Mouse (Mus musculus) spleen, adult 2 months (tissue): ENCODE data around the gene Olfr31. TPM values are rescaled to one million over a fixed set of nuclear protein-coding genes. Genes with fewer than 3 reads are reported as not detected.

Experiments
- DNase-seq, 2 experiments: peaks; one replicate each; pipeline versions ENCODE4 v3.0.0 to v3.0.0-alpha.2; 2012 to 2021; ENCODE audit warnings: low spot score in 2 of 2, low read depth in 1 of 2
- H3K27ac ChIP-seq: fragments of 200-500 bp; 2 replicates; pipeline ENCODE4 v1.5.1; 2012; ENCODE audit warnings: low read length, inconsistent platforms; ENCODE audit not compliant: insufficient read depth
- H3K27me3 ChIP-seq: fragments of 200-500 bp; 2 replicates; pipeline ENCODE4 v1.6.1; 2012; ENCODE audit warnings: mild to moderate bottlenecking, moderate library complexity, low read length, inconsistent platforms; ENCODE audit not compliant: control insufficient read depth, insufficient read depth
- H3K36me3 ChIP-seq: fragments of 200-500 bp; 2 replicates; pipeline ENCODE4 v1.6.1; 2012; ENCODE audit warnings: mild to moderate bottlenecking, low read length, inconsistent platforms; ENCODE audit not compliant: control insufficient read depth, insufficient read depth
- H3K4me1 ChIP-seq: fragments of 200-500 bp; 2 replicates; pipeline ENCODE4 v1.6.1; 2011; ENCODE audit warnings: inconsistent platforms; ENCODE audit not compliant: control insufficient read depth, insufficient read depth, insufficient read length
- H3K4me3 ChIP-seq: fragments of 200-500 bp; 2 replicates; pipeline ENCODE4 v1.5.1; 2011; ENCODE audit warnings: mild to moderate bottlenecking, inconsistent platforms; ENCODE audit not compliant: insufficient read depth, insufficient read length; ENCODE audit errors: extremely low read depth
- CTCF ChIP-seq: fragments of 200-500 bp; IDR thresholded peaks from 2 replicates; pipeline ENCODE4 v1.5.1; 2011; ENCODE audit warnings: mild to moderate bottlenecking, inconsistent platforms; ENCODE audit not compliant: insufficient read depth, insufficient read length, insufficient replicate concordance; ENCODE audit errors: extremely low read depth
- POLR2A ChIP-seq: fragments of 200-500 bp; IDR thresholded peaks from 2 replicates; pipeline ENCODE4 v1.6.1; 2011; ENCODE audit warnings: low read depth, low read length, inconsistent platforms
- WGBS: fragments of 180-500 bp; shearing (Covaris S2); methylation state at CpG from one replicate; pipeline ENCODE4 v1.1.7; 2018; 5-methylcytosine and 5-hydroxymethylcytosine counted together
- polyA plus RNA-seq: library from polyadenylated mRNA; depleted of rRNA; stranded (reverse); fragments of >200 nt; gene quantifications from 2 replicates; pipeline ENCODE4 v1.2.3, GENCODE M21; 2012

Gene Olfr31
- polyA plus RNA-seq, 1 experiment, result not detected

DNA sequence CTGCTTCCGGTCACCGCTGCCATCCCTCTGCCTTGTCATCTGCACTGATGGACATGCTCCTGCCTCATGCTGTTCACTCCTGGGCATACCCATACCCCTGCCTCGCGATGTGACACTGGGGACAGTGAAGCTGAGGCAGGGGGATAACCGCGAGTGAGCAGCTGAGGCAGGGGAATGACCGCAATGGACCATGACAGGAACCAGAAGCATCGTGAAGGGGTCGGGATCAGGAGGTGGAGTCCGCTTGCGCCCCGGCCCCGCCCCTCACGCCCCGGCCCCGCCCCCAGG, 24.1 kb downstream of the Olfr31 start:
- no peaks in the 10 kb centered on the region for H3K27me3 ChIP-seq
- peak in 1 of 2 experiments; percentile 23 for DNase-seq
- no peaks in the 10 kb centered on the region for H3K4me1 ChIP-seq
- no peaks in the 10 kb centered on the region for H3K36me3 ChIP-seq
- 47% methylated on average over 16 of the region's 16 CpGs for WGBS
- TF ChIP-seq POLR2A, result no peak
- H3K4me3 ChIP-seq, result peak overlapping the region; percentile 86; the same call in 1 of the 2 replicates
- H3K27ac ChIP-seq, result peak overlapping the region; percentile 62; the same call in 1 of the 2 replicates

DNA sequence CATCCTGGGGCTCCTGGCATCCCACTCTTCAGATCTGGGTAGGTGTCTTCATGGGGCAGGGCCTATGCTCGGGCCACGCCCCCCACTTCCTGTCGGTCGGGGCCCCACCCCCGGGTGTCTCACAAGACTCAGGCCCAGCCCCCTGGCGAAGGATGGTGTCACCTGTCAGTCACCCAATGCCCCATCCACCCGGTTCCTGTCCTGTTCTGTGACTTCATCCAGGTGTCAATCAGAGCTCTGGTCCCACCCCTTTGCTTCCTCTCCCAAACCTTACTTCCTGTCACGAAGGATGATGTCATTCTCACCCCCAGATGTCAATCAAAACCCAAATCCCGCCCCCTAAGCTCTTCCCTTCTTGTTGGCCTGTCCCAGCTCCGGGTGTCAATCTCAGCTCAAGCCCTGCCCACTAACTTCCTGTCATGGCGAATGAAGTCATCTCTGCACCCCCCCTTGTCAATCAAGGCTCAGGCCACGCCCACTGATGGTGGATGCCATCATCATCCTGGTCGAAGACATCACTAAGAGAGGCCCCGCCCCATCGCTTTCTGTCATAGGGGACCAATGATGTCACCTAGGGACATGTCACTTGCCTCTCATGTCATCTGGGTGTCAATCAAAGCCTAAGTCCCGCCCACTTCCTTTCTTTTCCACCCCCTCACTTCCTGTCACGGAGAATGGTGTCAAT, 24.7 kb downstream of the Olfr31 start:
- H3K36me3 ChIP-seq, result no peaks in the 10 kb centered on the region
- TF ChIP-seq POLR2A (no peak), CTCF (no peak)
- WGBS, result 76% methylated on average over 17 of the region's 17 CpGs
- no peaks in the 10 kb centered on the region for H3K27me3 ChIP-seq
- no peaks in the 10 kb centered on the region for H3K4me1 ChIP-seq
- H3K4me3 ChIP-seq, result no peak overlapping the region
- no peak overlapping the region for H3K27ac ChIP-seq
- DNase-seq, result peak in 1 of 2 experiments; percentile 29

DNA sequence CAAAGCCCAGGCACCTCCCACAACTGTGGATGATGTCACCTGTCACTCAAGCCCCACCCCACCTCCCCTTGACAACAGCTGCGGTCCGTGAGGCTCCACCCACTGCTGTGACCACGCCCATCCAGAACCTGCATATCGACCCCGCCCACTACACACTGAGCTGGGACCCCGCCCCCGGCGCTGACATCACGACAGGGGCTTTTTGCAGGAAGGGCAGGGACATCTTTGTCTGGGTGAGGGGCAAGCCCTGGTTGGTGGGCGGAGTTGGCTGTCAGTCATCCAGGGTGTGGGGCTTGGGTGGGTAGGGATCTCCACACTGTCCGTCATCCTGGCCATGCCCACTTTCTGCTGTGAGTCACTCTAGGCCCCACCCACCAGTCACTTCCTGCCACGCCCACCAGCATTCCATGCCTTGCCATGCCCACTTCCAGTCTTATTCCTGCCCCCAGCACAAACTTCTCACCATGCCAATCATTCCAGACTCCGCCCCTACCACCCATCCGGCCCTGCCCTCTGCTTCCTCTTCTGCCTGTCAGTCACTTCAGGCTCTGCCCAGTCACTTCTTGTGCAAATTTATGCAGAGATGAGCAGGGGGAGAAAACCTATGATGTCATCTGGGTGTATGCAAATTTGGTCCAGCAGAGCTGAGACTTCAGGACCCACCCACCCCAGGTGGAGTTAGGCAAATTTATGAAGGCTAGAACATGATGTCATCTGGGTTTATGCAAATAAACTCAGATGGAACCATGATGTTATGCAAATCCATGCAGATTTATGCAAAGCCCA, 25.4 kb downstream of the Olfr31 start:
- no peak for TF ChIP-seq POLR2A
- no peak for TF ChIP-seq CTCF
- Histone ChIP-seq H3K4me3 (no peak overlapping the region), H3K27me3 (no peaks in the 10 kb centered on the region), H3K27ac (no peak overlapping the region), H3K4me1 (no peaks in the 10 kb centered on the region), H3K36me3 (no peaks in the 10 kb centered on the region)
- peak; percentile 7 to 76 for DNase-seq
- 94% methylated on average over 14 of the region's 14 CpGs for WGBS

DNA sequence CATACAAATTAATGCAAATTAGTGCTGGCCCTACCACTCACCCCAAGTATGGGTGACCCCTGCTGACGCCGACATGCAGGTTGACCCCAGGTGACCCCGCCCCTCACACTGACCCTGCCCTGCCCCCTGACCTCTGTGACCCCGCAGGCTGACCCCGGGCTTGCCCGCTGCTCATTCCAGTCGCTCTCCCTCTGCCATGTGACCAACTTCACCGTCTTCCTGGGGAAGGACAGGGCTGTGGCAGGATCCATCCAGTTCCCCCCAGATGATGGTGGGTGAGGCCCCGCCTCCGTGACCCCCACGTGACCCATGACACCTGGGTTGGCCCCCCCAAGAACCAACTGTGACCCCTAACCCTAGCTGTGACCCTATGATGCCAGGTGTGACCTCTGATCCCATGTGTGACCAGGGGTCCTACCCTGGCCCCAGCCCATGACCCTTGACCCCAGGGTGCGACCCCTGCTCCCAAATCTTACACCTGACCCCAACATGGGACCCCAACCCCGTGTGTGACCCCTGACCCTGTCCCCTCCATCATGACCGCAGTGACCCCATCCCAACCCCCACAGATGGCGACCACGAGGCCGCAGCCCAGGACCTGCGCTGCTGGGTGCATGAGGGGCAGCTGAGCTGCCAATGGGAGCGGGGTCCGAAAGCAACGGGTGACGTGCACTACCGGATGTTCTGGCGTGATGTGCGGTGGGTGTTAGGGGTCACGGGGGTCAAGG, 26.2 kb downstream of the Olfr31 start:
- no peak for TF ChIP-seq CTCF
- TF ChIP-seq POLR2A, result no peak
- DNase-seq, result peak in 1 of 2 experiments; percentile 12
- no peaks in the 10 kb centered on the region for H3K27me3 ChIP-seq
- no peaks in the 10 kb centered on the region for H3K4me1 ChIP-seq
- H3K36me3 ChIP-seq, result no peaks in the 10 kb centered on the region
- 99% methylated on average over 26 of the region's 26 CpGs for WGBS
- H3K4me3 ChIP-seq, result no peak overlapping the region
- no peak overlapping the region for H3K27ac ChIP-seq

DNA sequence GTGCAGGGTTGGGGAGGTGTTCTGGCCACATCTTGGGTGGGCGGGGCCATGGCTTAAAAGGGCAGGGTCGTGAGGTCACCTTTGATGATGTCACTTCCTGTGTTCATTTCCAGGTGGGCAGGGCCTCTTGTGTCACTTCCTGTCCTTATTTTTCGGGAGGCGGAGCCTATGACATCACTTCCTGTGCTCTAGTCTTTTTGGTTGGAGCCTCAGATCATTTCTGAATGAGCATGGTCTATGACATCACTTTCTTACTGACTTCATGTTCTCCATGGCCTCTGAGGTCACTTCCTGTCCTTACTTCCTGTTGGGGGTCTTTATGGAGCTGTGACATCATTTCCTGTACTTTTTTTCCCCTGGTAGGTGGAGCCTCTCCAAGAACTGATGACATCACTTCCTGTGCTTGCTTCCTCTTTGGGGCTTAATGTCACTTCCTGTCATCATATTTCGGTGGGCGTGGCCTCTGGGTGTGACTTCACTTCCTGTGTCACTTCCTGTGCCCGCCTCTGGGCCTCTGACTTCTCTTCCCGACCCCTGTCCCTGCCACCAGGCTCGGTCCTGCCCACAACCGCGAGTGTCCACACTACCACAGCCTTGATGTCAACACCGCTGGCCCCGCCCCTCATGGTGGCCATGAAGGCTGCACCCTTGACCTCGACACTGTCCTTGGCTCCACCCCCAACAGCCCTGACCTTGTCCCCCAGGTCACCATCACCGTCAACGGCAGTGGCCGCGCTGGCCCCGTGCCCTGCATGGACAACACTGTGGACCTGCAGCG, 27.0 kb downstream of the Olfr31 start:
- no peak for TF ChIP-seq CTCF
- no peak for TF ChIP-seq POLR2A
- no peaks in the 10 kb centered on the region for H3K36me3 ChIP-seq
- no peaks in the 10 kb centered on the region for H3K27me3 ChIP-seq
- DNase-seq, result peak; percentile 12 to 71
- H3K4me3 ChIP-seq, result no peak overlapping the region
- H3K27ac ChIP-seq, result no peak overlapping the region
- 94% methylated on average over 20 of the region's 20 CpGs for WGBS
- no peaks in the 10 kb centered on the region for H3K4me1 ChIP-seq

DNA sequence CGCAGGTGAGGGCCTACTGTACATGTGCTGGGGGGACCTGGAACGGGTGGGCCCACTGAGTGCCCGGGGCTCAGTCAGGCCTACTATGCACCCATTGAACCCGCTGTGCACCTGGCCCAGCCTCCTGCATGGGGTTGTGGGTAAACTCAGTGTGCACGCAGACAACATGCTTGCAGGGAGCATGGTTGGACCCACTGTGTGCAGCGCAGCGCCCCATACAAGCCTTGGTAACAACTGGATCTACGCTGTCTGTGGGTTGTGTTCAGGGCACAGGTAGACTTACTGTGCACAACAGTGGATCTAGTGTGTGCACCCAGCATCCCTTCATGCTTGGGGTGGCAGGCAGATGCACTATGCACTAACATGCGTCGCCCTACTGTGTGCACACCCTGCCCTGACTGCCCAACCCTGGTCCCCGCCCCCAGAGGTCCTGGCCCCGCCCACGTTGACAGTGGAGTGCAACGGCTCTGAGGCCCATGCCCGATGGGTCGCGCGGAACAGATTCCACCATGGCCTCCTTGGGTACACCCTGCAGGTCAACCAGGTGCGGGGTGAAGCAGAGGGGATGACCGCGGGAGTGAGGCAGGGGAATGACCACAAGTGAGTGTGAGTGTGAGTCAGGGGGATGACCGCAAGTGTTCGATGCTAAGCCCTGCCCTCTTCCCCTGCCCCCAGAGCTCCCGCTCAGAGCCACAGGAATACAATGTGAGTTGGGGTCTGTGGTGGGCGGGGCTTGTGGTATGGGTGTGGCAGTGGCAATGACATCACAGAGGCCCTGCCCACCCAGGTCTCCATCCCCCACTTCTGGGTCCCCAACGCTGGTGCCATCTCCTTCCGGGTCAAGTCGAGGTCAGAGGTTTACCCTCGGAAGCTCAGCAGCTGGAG, 27.9 kb downstream of the Olfr31 start:
- 97% methylated on average over 29 of the region's 29 CpGs for WGBS

More for the DNA sequence above, 27.9 kb downstream of the Olfr31 start:
- Histone ChIP-seq H3K27ac (no peak overlapping the region), H3K27me3 (no peaks in the 10 kb centered on the region), H3K36me3 (no peaks in the 10 kb centered on the region), H3K4me1 (no peaks in the 10 kb centered on the region), H3K4me3 (no peak overlapping the region)
- DNase-seq, result peak in 1 of 2 experiments; percentile 8
- no peak for TF ChIP-seq POLR2A
- TF ChIP-seq CTCF, result no peak
